Mouse (Mus musculus) C3H10T1/2 (cell line): Measurements from ENCODE around the gene Shisa9. TPM values are rescaled to one million over a fixed set of nuclear protein-coding genes. Genes with fewer than 3 reads are reported as not detected.

ENCODE experiments used
- polyA plus RNA-seq, 2 experiments: library from polyadenylated mRNA; unstranded; fragments of >200 nt; fragmentation: generic; extraction: Trizol; gene quantifications; one replicate each; pipeline ENCODE4 v1.2.1; 2012; ENCODE audit warnings: missing spikeins in 2 of 2

Shisa9 gene
- polyA plus RNA-seq: not detected

DNA sequence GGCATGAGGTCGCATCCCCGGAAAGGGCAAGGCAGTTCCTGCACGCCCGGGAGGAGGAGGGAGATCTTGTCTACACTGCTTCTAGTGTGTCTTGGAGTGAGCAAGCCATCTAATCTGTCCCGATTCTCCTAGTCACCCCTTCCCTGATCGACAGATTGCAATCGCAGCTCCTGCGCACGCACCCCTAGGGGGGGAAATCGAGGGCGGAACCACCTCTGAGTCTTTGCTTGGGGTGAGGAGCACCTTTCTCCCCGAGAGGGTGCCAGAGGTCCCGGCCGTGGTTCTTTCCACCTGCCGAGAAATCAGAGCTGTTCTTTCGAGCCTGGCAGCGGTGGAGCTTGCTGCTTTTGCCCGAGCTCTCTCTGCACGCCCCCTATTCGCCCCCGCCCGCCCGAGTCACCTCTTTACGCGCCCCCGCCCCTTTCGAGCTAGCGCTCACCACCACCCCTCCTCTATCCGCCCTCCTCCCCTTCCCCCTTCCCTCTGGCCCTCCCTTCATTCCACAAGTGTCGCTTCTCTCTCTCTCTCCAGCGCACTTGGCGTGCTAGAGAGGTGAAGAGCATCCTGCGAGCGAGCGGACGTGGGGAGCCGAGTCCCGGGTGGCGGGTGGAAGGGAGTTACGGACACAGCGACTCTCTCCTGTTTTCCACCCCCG lies at the start of gene Shisa9:
TSS of gene Shisa9 (plus strand) at position 498 of the 655 bp plus-strand sequence.

Other genes starting within 250 kb of the Shisa9 start
- 10 to 100 TPM in 1 of 2 experiments, 1 to 10 TPM in 1; 5.3 to 33.0 TPM for gene Cpped1, start 74.7 kb upstream of the Shisa9 start, polyA plus RNA-seq